Mouse (Mus musculus) megakaryocyte, embryonic 14.5 days (primary cell): ENCODE data around the gene Mndal. TPM values are rescaled to one million over a fixed set of nuclear protein-coding genes. Genes with fewer than 3 reads are reported as not detected.
"Not testable (repeated sequence)": the region's sequence is repeated elsewhere in the genome, so short reads cannot be mapped to it uniquely, and the experiment has no call there.

Source experiments
- H3K27me3 ChIP-seq: replicated peaks from 2 replicates; pipeline ENCODE3; 2012; ENCODE audit warnings: inconsistent platforms
- H3K36me3 ChIP-seq: replicated peaks from 2 replicates; pipeline ENCODE3; 2012; ENCODE audit warnings: low read length, inconsistent platforms, mixed read lengths
- H3K4me1 ChIP-seq: 2 replicates; pipeline ENCODE4 v1.6.1; 2012; ENCODE audit warnings: inconsistent platforms
- H3K4me3 ChIP-seq: replicated peaks from 2 replicates; pipeline ENCODE3; 2012; ENCODE audit warnings: moderate library complexity, mild to moderate bottlenecking, inconsistent platforms
- H3K9me3 ChIP-seq: 2 replicates; pipeline ENCODE4 v1.6.1; 2012; ENCODE audit warnings: inconsistent platforms
- FLI1 ChIP-seq: IDR thresholded peaks from 2 replicates; pipeline ENCODE4 v1.6.1; 2012; ENCODE audit warnings: low read length, inconsistent platforms, mixed read lengths
- GATA1 ChIP-seq: IDR thresholded peaks from 3 replicates; pipeline ENCODE4 v1.6.1; 2012; ENCODE audit warnings: mixed read lengths, low read length, inconsistent platforms, borderline replicate concordance
- polyA plus RNA-seq: library from polyadenylated mRNA; stranded (reverse); fragments of >175 nt; gene quantifications from 2 replicates; pipeline ENCODE4 v1.2.3, GENCODE M21; 2012; ENCODE audit warnings: low replicate concordance; ENCODE audit not compliant: insufficient read depth

Mndal gene
- polyA plus RNA-seq, 1 experiment = 4.0 TPM

DNA sequence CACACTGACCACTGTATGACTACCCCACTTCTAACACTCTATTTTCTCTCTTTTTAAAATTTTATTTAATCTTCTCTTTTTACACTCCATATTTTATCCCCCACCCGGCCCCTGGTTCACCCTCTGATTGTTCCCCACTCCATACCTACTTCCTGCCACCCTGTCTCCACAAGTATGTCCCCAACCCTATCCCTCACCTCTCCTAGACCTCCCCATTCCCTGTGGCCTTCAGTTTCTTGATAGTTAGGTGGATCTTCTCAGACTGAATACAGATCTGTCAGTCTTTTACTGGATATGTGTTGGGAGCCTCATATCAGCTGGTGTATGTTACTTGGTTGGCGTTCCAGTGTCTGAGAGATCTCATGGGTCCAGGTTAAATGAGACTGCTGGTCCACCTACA is 27.7 kb downstream of the Mndal start:
- H3K36me3 ChIP-seq = no peaks in the 10 kb centered on the region
- no peak overlapping the region for H3K4me3 ChIP-seq
- H3K27me3 ChIP-seq = no peaks in the 10 kb centered on the region
- H3K4me1 ChIP-seq = peaks cover 10% of the 10 kb centered on the region; the same call in 1 of the 2 replicates
- TF ChIP-seq GATA1 (no peak), FLI1 (no peak)
- no peaks in the 10 kb centered on the region for H3K9me3 ChIP-seq

DNA sequence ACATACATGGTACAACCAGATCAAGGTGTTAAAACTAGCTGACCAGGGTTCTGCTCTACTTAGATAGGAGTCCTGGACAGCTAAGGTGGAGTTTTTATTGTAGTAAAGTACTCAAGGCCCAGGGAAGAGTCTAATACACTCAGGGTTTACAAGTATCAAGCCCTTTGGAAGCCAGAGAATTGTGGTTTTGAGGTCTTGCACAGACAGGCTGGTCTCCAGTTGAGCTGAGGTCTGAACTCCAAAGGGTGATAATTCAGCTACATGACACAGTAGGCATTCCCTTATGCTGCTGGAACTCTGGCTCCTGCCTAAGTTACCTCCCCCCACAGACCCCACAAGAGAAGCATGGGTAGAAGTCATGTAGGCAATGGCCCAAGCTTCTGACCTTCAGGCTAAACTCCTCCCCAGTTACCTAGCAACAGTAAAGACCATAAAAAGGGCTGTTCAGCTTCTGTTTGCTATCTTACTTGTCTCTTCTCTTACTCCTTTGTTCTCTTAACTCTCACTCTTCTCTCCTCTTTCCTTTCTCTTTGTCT is 29.0 kb downstream of the Mndal start:
- not testable (repeated sequence) for H3K4me3 ChIP-seq, H3K27me3 ChIP-seq, H3K36me3 ChIP-seq, H3K9me3 ChIP-seq
- H3K4me1 ChIP-seq = peaks cover 10% of the 10 kb centered on the region; the same call in 1 of the 2 replicates

DNA sequence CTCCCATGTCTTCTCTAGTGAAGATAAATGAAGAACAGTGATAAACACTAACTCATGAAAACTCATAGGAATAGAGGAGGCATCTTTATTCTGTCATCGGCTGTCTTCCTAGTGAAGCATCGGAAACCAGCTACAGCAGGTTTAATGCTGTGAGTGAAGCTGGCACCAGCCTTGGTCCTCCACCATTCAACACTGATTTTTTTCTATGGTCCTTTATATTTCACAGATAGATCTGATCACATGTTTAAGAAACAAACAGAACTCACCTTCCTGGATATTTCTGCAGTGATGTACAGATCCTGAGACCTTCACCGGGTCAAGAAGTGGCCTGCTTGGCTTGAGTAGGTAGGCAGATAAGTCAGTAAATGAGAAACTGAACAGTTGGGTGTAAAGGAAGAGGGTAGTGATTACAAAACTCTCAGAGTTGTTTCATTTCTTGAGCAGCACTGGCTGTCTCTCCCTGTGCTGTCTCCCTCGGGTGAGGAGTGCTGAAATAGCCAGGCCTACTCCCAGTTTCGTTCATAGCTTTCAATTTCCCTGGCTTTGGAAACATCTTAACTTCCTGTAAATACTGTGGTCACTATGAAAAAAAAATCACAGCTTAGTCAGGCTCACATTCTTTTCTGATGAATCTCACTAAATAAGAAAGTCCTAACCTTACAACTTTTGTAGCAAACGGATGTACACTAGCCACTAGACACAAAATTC is 29.6 kb downstream of the Mndal start, which contains the start of gene Ifi211:
TSS of gene Ifi211 (minus strand) at position 499 of the 708 bp plus-strand sequence.
- H3K4me3 ChIP-seq = peak within 1 kb of the TSS; percentile 42
- H3K4me1 ChIP-seq = peaks cover 10% of the 10 kb centered on the region; the same call in 1 of the 2 replicates
- H3K27me3 ChIP-seq, H3K9me3 ChIP-seq, H3K36me3 ChIP-seq: not testable (repeated sequence)

- H3K27me3 ChIP-seq = no peaks in the 10 kb centered on the region
- no peaks in the 10 kb centered on the region for H3K36me3 ChIP-seq
- peaks cover 10% of the 10 kb centered on the region; the same call in 1 of the 2 replicates for H3K4me1 ChIP-seq
- TF ChIP-seq GATA1 = no peak
- no peak for TF ChIP-seq FLI1
- H3K9me3 ChIP-seq = no peaks in the 10 kb centered on the region
- no peak overlapping the region for H3K4me3 ChIP-seq
These were observed 30.4 kb downstream of the Mndal start for GRCm38 (mm10) chr1:173911808-173912464.

DNA sequence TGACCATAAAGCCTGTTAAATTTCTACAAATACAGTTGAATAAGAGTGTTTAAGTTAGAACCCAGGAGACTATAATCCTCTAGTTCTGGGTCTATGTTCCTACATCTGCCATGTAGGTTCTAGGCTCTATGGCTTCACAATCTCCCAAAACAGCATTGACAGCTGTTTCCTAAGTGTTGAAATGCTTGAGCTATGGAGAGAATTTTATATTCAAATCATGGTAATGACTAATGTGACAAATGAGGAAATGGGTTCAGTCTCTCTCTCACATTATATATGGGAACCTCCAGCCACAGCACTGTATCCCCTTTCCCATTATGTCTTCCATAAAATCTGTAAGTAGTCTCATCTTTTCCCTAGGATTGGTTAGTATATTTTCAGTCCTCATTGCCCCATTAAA is 33.9 kb downstream of the Mndal start:
- not testable (repeated sequence) for H3K9me3 ChIP-seq

DNA sequence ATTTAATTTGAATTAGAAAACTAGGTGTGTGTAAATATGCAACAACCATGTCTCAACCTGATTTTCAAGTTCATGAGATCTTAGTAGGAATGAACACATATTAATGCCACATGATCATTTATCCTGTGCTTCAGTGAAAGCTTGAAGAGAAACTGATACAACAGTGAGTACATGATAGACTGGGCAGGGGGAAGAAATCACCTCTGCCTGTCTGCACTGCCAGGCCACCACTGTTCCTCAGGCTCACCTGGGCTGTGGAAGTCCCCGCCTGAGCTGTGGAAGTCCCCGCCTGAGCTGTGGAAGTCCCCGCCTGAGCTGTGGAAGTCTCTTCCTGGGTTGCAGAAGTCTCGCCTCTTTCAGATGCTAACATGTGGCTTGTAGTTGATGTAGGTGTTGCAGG is 36.4 kb downstream of the Mndal start:
- not testable (repeated sequence) for H3K36me3 ChIP-seq, H3K4me3 ChIP-seq, H3K4me1 ChIP-seq

More for the DNA sequence above, 33.9 kb downstream of the Mndal start:
- H3K27me3 ChIP-seq, H3K4me1 ChIP-seq, H3K4me3 ChIP-seq, H3K36me3 ChIP-seq: not testable (repeated sequence)

DNA sequence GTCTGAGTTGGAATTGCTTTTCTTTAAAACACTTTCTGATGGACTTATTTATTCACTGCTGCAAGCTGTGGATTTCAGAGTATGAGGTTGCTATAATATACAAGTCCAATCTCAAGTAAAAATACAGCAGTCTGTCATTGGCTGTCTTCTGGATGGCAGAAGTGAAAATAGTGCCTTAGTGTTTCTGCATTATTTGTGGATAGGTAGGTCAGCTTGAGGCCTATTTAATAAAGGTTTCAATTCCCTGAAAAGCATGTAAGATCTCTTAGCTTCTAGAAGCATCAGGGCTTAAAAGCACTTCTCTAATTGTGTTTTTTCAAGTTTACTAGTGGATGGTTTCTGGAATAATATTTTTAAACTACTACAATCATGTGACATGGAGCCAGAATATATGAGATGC is 52.5 kb downstream of the Mndal start:
- not testable (repeated sequence) for H3K27me3 ChIP-seq, H3K9me3 ChIP-seq, H3K4me3 ChIP-seq, H3K36me3 ChIP-seq, H3K4me1 ChIP-seq

More for the DNA sequence above, 36.4 kb downstream of the Mndal start:
- not testable (repeated sequence) for H3K9me3 ChIP-seq, H3K27me3 ChIP-seq

DNA sequence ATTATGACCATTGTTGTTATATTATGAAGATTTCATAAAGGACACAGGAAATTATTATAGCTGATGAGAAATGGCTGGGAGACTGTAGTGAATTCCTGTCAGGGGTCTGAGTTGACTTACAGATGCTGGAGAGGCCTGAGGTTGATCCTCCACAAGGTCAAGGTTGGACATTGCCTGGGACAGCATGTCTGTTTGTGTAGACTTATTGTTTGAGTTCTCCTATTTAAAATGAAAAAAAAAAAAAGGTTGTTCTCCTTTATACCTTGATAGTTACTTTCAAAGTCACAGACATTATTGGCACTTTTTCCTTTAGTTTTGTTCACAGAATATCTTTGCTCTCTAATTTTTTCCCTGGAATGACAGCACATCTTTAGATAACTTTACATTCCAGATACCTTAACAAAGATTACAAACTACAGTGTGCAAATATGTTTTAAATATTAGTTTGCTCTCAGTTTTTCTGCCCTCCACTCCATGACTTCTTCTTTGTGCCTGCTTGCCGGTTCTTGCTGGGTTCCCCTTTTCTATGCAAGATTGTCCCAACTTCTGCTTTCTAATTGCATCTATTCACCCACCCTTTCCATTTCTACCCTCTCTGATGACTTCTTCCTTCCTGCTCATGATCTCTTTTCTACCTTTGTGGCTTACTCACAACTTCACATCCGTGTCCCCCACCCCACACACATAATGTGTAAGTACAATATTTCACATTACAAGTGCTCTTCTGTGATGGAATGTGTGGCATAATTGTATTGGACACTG is 55.1 kb downstream of the Mndal start:
- H3K36me3 ChIP-seq, H3K4me1 ChIP-seq, H3K4me3 ChIP-seq, H3K9me3 ChIP-seq, H3K27me3 ChIP-seq: not testable (repeated sequence)

- H3K27me3 ChIP-seq, H3K9me3 ChIP-seq, H3K36me3 ChIP-seq, H3K4me1 ChIP-seq: not testable (repeated sequence)
- peak overlapping the region; percentile 84 for H3K4me3 ChIP-seq
These were observed 62.2 kb downstream of the Mndal start for GRCm38 (mm10) chr1:173880004-173880666.

GRCm38 (mm10) chr1:173879225-173879987 is 62.9 kb downstream of the Mndal start:
- peak overlapping the region; percentile 81 for H3K4me3 ChIP-seq
- not testable (repeated sequence) for H3K4me1 ChIP-seq, H3K9me3 ChIP-seq, H3K36me3 ChIP-seq, H3K27me3 ChIP-seq

GRCm38 (mm10) chr1:173878264-173878663 is 64.0 kb downstream of the Mndal start:
- not testable (repeated sequence) for H3K36me3 ChIP-seq, H3K27me3 ChIP-seq, H3K4me1 ChIP-seq, H3K9me3 ChIP-seq
- peak overlapping the region; percentile 59 for H3K4me3 ChIP-seq

- not testable (repeated sequence) for H3K9me3 ChIP-seq, H3K27me3 ChIP-seq, H3K4me1 ChIP-seq, H3K36me3 ChIP-seq
- H3K4me3 ChIP-seq = peak overlapping the region; percentile 23
These were observed 65.2 kb downstream of the Mndal start for GRCm38 (mm10) chr1:173877125-173877524.

DNA sequence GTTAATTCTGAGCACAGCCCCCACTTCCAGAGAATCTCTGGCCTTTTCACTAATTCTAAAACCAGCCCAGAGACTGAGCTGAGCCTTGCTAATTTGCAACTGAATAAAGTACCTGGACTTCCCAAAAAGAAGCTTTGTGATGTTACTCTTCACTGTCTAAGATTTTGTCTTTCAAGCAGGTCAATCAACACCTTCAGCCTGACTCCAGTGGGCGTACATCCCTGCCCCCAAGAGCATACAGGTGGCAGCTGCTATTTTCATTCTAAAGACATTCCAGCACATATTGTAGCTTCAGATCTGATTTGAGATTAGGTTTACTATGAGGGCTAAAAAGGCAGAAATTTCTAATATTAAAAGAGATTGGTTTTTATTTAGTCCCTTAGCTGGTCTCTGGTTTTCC is 73.7 kb downstream of the Mndal start:
- peaks cover 13% of the 10 kb centered on the region for H3K36me3 ChIP-seq
- not testable (repeated sequence) for H3K9me3 ChIP-seq, H3K27me3 ChIP-seq, H3K4me3 ChIP-seq, H3K4me1 ChIP-seq
